Mouse (Mus musculus) embryo, embryonic 10 days (tissue): ENCODE results near the gene Clip2.

Source experiments
- DNase-seq: peaks from one replicate; pipeline ENCODE4 v3.0.0-alpha.2; 2015; ENCODE audit warnings: low spot score

Clip2 gene

DNA sequence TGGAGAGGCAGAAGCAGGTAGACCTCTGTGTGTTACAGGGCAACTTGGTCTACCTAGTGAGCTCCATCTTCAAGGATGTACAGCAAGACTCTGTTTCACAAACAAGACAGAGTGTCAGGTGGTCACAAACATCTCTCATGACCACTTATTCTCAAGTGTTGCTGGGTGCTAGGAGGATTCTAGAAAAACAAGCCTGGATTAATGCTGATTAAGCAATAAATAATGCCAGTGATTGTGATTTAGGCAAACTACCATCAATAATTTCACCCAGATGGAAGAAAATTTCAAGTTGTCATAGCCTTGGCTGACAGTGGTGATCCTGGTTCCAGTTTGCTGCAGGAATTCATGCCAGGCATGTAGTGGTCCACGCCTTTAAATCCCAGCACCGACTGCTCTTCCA lies 12.0 kb upstream of the Clip2 start:
- DNase-seq: no peak

DNA sequence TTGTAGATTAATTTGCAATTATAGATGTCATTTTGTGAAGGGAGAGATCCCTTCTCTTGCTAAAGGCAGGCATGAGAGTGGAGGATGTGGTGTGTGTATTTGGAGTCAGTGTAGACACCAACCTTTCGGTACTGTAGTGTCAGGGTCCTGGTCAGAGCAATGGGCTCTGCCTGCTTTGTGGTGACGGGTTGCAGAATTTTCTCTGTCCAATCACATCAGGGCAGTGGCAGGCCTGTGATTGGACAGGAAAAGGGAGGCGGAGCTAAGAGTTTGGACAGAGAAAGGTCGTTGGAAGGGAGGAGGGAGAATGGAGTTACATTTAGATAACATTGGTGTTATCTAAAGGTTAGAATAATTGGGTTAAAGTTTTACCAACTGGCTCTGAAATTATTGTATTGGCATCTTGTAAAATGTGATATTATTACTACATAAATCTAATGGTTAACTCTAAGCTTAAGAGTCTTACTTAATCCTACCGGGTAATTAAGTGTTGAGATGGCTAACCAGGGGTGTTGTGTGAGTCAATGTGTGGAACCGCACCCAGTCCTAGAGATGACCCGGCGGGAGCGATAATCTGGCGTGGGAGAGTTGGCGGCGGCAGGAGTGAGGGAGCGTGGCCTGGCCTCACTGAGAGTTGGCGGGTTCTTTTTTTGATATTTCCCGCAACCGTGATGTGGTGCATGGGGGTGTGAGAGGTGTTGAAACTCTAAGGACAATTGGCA lies 8.4 kb upstream of the Clip2 start:
- no peak for DNase-seq

DNA sequence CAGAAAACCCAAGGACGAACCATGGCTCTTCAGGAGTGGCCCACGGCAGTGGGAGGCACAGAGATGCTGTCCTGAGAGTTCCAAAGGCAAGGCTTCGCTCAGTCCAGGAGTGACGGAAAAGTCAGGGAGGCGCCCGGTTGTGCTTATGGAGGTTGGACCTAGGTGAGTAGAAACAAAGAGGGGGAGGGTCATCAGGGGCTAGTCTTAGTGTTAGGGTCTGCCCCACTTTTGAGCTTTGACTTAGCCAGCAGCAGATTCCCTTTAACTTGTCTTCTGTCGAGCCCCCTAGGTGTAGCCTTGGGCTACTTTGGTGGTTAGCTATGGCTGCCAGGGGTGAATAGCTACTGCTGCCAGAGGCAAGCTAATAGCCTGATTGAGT lies 7.8 kb upstream of the Clip2 start, which contains the start of gene Syna:
TSS of gene Syna (minus strand) at position 101 of the 379 bp plus-strand sequence.
- DNase-seq: no peak

- peak; percentile 93 for DNase-seq
Measured at GRCm38 (mm10) chr5:134555463-134556164, 3.4 kb upstream of the Clip2 start.

- no peak for DNase-seq
Measured at GRCm38 (mm10) chr5:134553951-134554546, 1.8 kb upstream of the Clip2 start.

GRCm38 (mm10) chr5:134551233-134552109 lies 763 bp downstream of the Clip2 start:
- DNase-seq: peak; percentile 53

GRCm38 (mm10) chr5:134550836-134551232 lies 1.4 kb downstream of the Clip2 start:
- no peak for DNase-seq

GRCm38 (mm10) chr5:134549640-134550168 lies 2.5 kb downstream of the Clip2 start:
- no peak for DNase-seq

- no peak for DNase-seq
Measured at GRCm38 (mm10) chr5:134548306-134548705, 3.9 kb downstream of the Clip2 start.

GRCm38 (mm10) chr5:134546790-134547189 lies 5.4 kb downstream of the Clip2 start:
- no peak for DNase-seq

DNA sequence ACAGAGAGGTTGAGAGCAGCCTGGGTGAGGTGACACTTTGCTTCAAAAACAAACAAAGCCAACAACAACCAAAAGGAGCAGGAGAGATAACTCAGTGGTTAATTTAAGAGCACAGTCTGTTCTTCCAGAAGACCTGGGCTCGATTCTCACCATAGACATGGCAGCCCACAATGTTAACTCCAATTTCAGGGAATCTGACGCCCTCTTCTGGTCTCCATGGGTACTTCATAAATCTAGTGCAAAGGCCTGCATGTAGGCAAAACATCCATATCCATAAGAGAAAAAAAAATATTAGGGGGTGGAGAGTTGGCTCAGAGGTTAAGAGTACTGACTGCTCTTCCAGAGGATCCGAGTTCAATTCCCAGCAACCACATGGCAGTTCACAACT lies 7.0 kb downstream of the Clip2 start:
- DNase-seq: no peak

DNA sequence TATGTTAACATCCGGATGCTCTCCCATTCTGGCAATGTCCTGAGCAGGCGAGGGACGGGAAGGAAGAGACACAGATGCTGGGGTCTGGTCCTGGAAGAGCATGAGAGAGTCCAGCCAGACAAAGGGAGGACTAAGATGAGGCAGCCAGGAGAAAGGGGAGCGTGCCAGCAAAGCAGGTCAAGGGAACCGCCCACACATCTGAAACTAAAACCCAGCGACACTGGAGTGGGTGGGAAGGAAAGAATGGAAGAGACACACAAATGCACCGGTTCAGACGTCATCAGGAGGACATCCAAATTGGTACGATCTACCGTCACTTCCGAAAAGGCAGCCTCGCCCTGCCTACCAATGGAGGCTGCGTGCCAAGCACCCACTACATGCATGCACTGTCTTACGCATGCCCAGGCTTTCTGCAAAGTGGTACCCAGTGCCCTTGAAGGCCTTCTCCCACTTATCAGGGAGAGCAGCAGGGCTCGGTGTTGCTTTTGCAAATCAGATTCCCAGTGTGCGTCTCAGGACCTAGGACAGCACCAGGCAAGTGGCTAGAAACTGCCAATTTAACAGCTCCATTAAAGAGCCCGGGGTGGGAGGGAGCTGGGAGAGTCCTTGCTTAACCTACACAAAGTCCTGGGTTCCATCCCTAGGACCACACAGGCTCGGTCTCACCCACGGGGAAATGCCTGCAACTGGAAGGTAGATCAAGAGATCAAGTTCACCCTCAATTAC lies 7.6 kb downstream of the Clip2 start:
- peak; percentile 49 for DNase-seq

GRCm38 (mm10) chr5:134541640-134542039 lies 10.6 kb downstream of the Clip2 start:
- DNase-seq: peak; percentile 65

GRCm38 (mm10) chr5:134540881-134541280 lies 11.4 kb downstream of the Clip2 start:
- DNase-seq: no peak

DNA sequence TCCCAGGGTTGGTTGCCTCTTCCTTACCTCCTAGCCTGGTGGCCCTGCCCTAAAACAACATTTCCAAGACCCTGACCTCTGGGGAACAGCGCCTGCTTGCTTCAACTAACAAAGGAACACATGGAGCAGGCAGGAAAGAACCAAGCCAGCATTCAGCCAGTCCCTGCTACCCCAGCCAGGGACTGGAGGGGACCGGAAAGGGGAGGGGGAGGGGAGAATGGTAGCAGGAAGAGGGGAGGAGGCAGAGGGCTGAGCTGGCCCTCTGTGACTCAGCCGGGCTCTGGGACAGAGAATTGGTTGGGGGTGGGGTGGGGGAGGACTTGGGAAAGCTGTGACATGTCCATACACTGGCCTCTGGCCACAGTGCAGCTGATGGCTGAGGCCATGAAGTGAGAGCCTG lies 12.3 kb downstream of the Clip2 start:
- peak; percentile 77 for DNase-seq

DNA sequence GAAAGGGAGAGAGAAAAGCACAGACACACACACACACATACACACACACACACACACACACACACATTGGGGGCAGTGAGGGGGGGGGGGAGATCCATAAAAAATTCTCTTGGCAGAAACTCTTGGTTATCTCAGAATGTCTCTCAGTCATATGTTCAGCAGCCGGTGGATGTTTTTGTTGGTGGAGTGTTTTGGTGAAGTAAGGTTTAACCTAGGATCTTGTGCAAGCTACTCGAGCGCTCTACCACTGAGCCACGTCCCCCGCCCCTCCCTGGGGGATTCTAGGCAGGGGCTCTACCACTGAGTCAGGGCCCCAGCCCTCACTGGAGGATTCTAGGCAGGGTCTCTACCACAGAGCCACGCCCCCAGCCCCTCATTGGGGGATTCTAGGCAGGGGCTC lies 16.2 kb downstream of the Clip2 start:
- DNase-seq: no peak

- DNase-seq: no peak
Measured at GRCm38 (mm10) chr5:134532417-134532816, 19.8 kb downstream of the Clip2 start.

- DNase-seq: no peak
Measured at GRCm38 (mm10) chr5:134531585-134531984, 20.6 kb downstream of the Clip2 start.

DNA sequence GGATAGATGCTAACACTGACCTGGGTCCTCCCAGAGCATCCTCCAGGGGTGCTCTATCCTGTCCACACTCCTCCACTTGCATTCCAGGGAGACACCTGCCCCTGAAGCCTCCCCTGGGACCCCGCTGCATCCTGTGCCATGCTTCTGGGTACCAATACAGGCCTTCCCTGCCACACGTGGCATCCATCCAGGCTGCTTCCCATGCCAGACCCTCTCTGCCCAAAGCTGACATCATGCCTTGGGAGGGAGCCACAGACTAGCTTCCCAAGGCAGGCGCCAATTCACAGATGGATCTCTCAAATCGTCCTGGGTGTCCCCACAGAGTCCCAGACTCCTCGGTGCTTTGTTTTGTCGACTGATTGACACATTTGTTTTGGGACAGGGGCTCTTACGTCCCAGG lies 21.4 kb downstream of the Clip2 start:
- DNase-seq: no peak

GRCm38 (mm10) chr5:134528488-134528887 lies 23.7 kb downstream of the Clip2 start:
- DNase-seq: no peak

GRCm38 (mm10) chr5:134525971-134526711 lies 26.1 kb downstream of the Clip2 start:
- DNase-seq: no peak
